Mouse (Mus musculus): ENCODE data around the gene Tbc1d2.

DNA sequence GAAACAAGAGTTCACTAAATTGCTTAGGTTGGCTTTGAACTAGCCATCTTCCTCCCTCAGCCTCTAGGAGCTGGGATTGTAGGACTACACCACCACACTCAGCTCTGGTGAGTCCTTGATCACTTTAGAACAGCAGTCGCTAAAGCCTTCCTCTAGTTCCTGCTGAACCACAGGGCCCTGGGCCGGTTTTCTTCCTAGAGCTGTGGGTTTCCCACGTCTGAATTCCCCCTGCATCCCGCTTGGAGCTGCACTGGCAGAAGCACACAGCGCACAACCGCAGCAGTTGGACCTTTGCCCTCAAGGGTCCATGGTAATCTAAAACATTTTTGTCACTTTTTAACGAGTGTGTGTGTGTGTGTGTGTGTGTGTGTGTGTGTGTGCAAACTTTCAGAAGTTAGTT, 47.3 kb downstream of the Tbc1d2 start:
- TF ChIP-seq CTCF (IDR thresholded peaks at IDR 0.05; ENCODE audit: extremely low read depth, insufficient read depth, insufficient read length, insufficient replicate concordance) (no peak), POLR2A (IDR thresholded peaks at IDR 0.05; ENCODE audit: low read depth, low read length) (no peak)

Data from spleen, adult 2 months (tissue).